Mouse (Mus musculus) forebrain, embryonic 14.5 days (tissue): ENCODE results near the gene Iqsec1. TPM values are rescaled to one million over a fixed set of nuclear protein-coding genes. Genes with fewer than 3 reads are reported as not detected.

Source experiments
- ATAC-seq: fragments of 200-750 bp; cut with Nextera tagmentation; 2 replicates; pipeline ENCODE4 v1.8.0; 2017; ENCODE audit warnings: mild to moderate bottlenecking, moderate library complexity
- DNase-seq: peaks from one replicate; pipeline ENCODE4 v3.0.0-alpha.2; 2015; ENCODE audit warnings: low spot score
- H3K27ac ChIP-seq: fragments of 300-500 bp; sonication (generic); 2 replicates; pipeline ENCODE4 v1.5.1; 2014; ENCODE audit warnings: low read depth, mild to moderate bottlenecking, control low read depth, low read length, moderate library complexity
- H3K27me3 ChIP-seq: fragments of 300-500 bp; sonication (generic); replicated peaks from 2 replicates; pipeline ENCODE4 v1.6.1; 2014; ENCODE audit warnings: low read length, control low read depth, mixed read lengths; ENCODE audit not compliant: control insufficient read depth, insufficient read depth
- H3K36me3 ChIP-seq: fragments of 300-500 bp; sonication (generic); 2 replicates; pipeline ENCODE4 v1.6.1; 2014; ENCODE audit warnings: low read length, control low read depth; ENCODE audit not compliant: control insufficient read depth, insufficient read depth
- H3K4me1 ChIP-seq: fragments of 300-500 bp; sonication (generic); 2 replicates; pipeline ENCODE4 v1.6.1; 2014; ENCODE audit warnings: antibody characterized with exemption, low read length, control low read depth; ENCODE audit not compliant: control insufficient read depth, insufficient read depth
- H3K4me2 ChIP-seq: fragments of 300-500 bp; sonication (generic); 2 replicates; pipeline ENCODE4 v1.6.1; 2014; ENCODE audit warnings: mild to moderate bottlenecking, control low read depth, low read length
- H3K4me3 ChIP-seq: fragments of 300-500 bp; sonication (generic); 2 replicates; pipeline ENCODE4 v1.5.1; 2014; ENCODE audit warnings: low read depth, low read length, control low read depth
- H3K9ac ChIP-seq: fragments of 300-500 bp; sonication (generic); 2 replicates; pipeline ENCODE4 v1.6.1; 2014; ENCODE audit warnings: mild to moderate bottlenecking, low read length, control low read depth, moderate library complexity
- H3K9me3 ChIP-seq: fragments of 300-500 bp; sonication (generic); replicated peaks from 2 replicates; pipeline ENCODE4 v1.6.1; 2016; ENCODE audit warnings: low read length, control low read depth, mixed read lengths; ENCODE audit not compliant: control insufficient read depth
- WGBS: fragments of 180-500 bp; shearing (Covaris S2); extraction: QIAGEN DNeasy Blood & Tissue Kit; methylation state at CpG from one replicate; pipeline ENCODE4 v1.1.7; 2014; 5-methylcytosine and 5-hydroxymethylcytosine counted together
- polyA plus RNA-seq: library from polyadenylated mRNA; unstranded; fragments of >200 nt; fragmentation: Nextera tagmentation; extraction: Ambion mirVana; gene quantifications from 2 replicates; pipeline ENCODE4 v1.2.1, GENCODE M21; 2014

The Iqsec1 gene
- polyA plus RNA-seq, 1 experiment from 2014 or later: 15.0 TPM

GRCm38 (mm10) chr6:90691935-90692334, 296.6 kb downstream of the Iqsec1 start:
- no peak overlapping the region for H3K9ac ChIP-seq
- peaks cover 65% of the 10 kb centered on the region for H3K36me3 ChIP-seq
- DNase-seq (no peak), ATAC-seq (no peak)
- H3K4me1 ChIP-seq: no peaks in the 10 kb centered on the region
- no peaks in the 10 kb centered on the region for H3K27me3 ChIP-seq
- no peak overlapping the region for H3K27ac ChIP-seq
- WGBS: 85% methylated on average over 2 of the region's 2 CpGs
- H3K4me3 ChIP-seq: no peak overlapping the region
- H3K4me2 ChIP-seq: no peak overlapping the region
- H3K9me3 ChIP-seq: no peaks in the 10 kb centered on the region

GRCm38 (mm10) chr6:90689500-90689899, 299.0 kb downstream of the Iqsec1 start:
- no peak for ATAC-seq
- WGBS: 93% methylated on average over 10 of the region's 10 CpGs
- peaks cover 66% of the 10 kb centered on the region for H3K36me3 ChIP-seq

GRCm38 (mm10) chr6:90688742-90689141, 299.7 kb downstream of the Iqsec1 start:
- peaks cover 59% of the 10 kb centered on the region for H3K36me3 ChIP-seq

More at GRCm38 (mm10) chr6:90689500-90689899, 299.0 kb downstream of the Iqsec1 start:
- Histone ChIP-seq H3K9ac (no peak overlapping the region), H3K4me3 (no peak overlapping the region), H3K27ac (no peak overlapping the region), H3K9me3 (no peaks in the 10 kb centered on the region), H3K27me3 (no peaks in the 10 kb centered on the region), H3K4me2 (no peak overlapping the region), H3K4me1 (no peaks in the 10 kb centered on the region)
- no peak for DNase-seq

GRCm38 (mm10) chr6:90688003-90688402, 300.5 kb downstream of the Iqsec1 start:
- peaks cover 52% of the 10 kb centered on the region for H3K36me3 ChIP-seq
- 97% methylated on average over 6 of the region's 6 CpGs for WGBS

More at GRCm38 (mm10) chr6:90688742-90689141, 299.7 kb downstream of the Iqsec1 start:
- Histone ChIP-seq H3K9me3 (no peaks in the 10 kb centered on the region), H3K27ac (no peak overlapping the region), H3K9ac (no peak overlapping the region), H3K4me1 (no peaks in the 10 kb centered on the region), H3K27me3 (no peaks in the 10 kb centered on the region), H3K4me3 (no peak overlapping the region), H3K4me2 (no peak overlapping the region)
- DNase-seq (no peak), ATAC-seq (no peak)
- 90% methylated on average over 3 of the region's 3 CpGs for WGBS

GRCm38 (mm10) chr6:90686812-90687211, 301.7 kb downstream of the Iqsec1 start:
- Histone ChIP-seq H3K9me3 (no peaks in the 10 kb centered on the region), H3K27me3 (no peaks in the 10 kb centered on the region), H3K27ac (no peak overlapping the region), H3K9ac (no peak overlapping the region), H3K4me3 (no peak overlapping the region), H3K36me3 (peaks cover 46% of the 10 kb centered on the region), H3K4me2 (no peak overlapping the region), H3K4me1 (no peaks in the 10 kb centered on the region)
- ATAC-seq: no peak
- WGBS: 74% methylated on average over 1 of the region's 1 CpGs
- DNase-seq: no peak

More at GRCm38 (mm10) chr6:90688003-90688402, 300.5 kb downstream of the Iqsec1 start:
- Histone ChIP-seq H3K27me3 (no peaks in the 10 kb centered on the region), H3K4me1 (no peaks in the 10 kb centered on the region), H3K27ac (no peak overlapping the region), H3K4me3 (no peak overlapping the region), H3K9ac (no peak overlapping the region), H3K9me3 (no peaks in the 10 kb centered on the region), H3K4me2 (no peak overlapping the region)
- ATAC-seq (no peak), DNase-seq (no peak)

GRCm38 (mm10) chr6:90683831-90684532, 304.5 kb downstream of the Iqsec1 start:
- Histone ChIP-seq H3K4me2 (no peak overlapping the region), H3K27ac (no peak overlapping the region), H3K4me1 (no peaks in the 10 kb centered on the region), H3K9ac (no peak overlapping the region), H3K4me3 (no peak overlapping the region), H3K9me3 (no peaks in the 10 kb centered on the region), H3K36me3 (peaks cover 33% of the 10 kb centered on the region), H3K27me3 (no peaks in the 10 kb centered on the region)
- ATAC-seq (no peak), DNase-seq (no peak)
- WGBS: 92% methylated on average over 3 of the region's 3 CpGs

GRCm38 (mm10) chr6:90680401-90680800, 308.1 kb downstream of the Iqsec1 start:
- Histone ChIP-seq H3K27me3 (no peaks in the 10 kb centered on the region), H3K27ac (no peak overlapping the region), H3K9me3 (no peaks in the 10 kb centered on the region), H3K4me3 (no peak overlapping the region), H3K9ac (no peak overlapping the region), H3K4me2 (no peak overlapping the region), H3K36me3 (peaks cover 55% of the 10 kb centered on the region), H3K4me1 (no peaks in the 10 kb centered on the region)
- no peak for DNase-seq
- no peak for ATAC-seq
- WGBS: 94% methylated on average over 12 of the region's 12 CpGs

GRCm38 (mm10) chr6:90678759-90679158, 309.7 kb downstream of the Iqsec1 start:
- DNase-seq (no peak), ATAC-seq (no peak)
- Histone ChIP-seq H3K9ac (no peak overlapping the region), H3K4me3 (no peak overlapping the region), H3K27ac (no peak overlapping the region), H3K4me1 (no peaks in the 10 kb centered on the region), H3K9me3 (no peaks in the 10 kb centered on the region), H3K36me3 (peaks cover 63% of the 10 kb centered on the region), H3K27me3 (no peaks in the 10 kb centered on the region), H3K4me2 (no peak overlapping the region)
- 35% methylated on average over 4 of the region's 4 CpGs for WGBS

GRCm38 (mm10) chr6:90668693-90669092, 319.8 kb downstream of the Iqsec1 start:
- 93% methylated on average over 9 of the region's 9 CpGs for WGBS
- no peak for ATAC-seq
- H3K9me3 ChIP-seq: no peaks in the 10 kb centered on the region
- H3K4me2 ChIP-seq: no peak overlapping the region
- DNase-seq: no peak
- H3K36me3 ChIP-seq: peaks cover 96% of the 10 kb centered on the region
- H3K27ac ChIP-seq: no peak overlapping the region
- no peak overlapping the region for H3K4me3 ChIP-seq
- H3K27me3 ChIP-seq: no peaks in the 10 kb centered on the region
- H3K4me1 ChIP-seq: no peaks in the 10 kb centered on the region
- H3K9ac ChIP-seq: no peak overlapping the region
